Mouse (Mus musculus): ENCODE measurements around the gene Arap2.

GRCm38 (mm10) chr5:62653924-62654323, 112.0 kb downstream of the Arap2 start:
- TF ChIP-seq CTCF (IDR thresholded peaks at IDR 0.05; ENCODE audit: borderline replicate concordance, extremely low read depth, insufficient read depth, insufficient read length) = no peak
- no peak for TF ChIP-seq POLR2A (IDR thresholded peaks at IDR 0.05; ENCODE audit: borderline replicate concordance, extremely low read depth, insufficient read depth, insufficient read length, poor library complexity, severe bottlenecking)
